Mouse (Mus musculus) adrenal gland, postnatal 14 days (tissue): ENCODE data around the gene Brd1. TPM values are rescaled to one million over a fixed set of nuclear protein-coding genes. Genes with fewer than 3 reads are reported as not detected.
"Not testable (repeated sequence)": the region's sequence is repeated elsewhere in the genome, so short reads cannot be mapped to it uniquely, and the experiment has no call there.

Experiments
- DNase-seq: peaks from one replicate; pipeline ENCODE4 v3.0.0; 2021; ENCODE audit warnings: mixed read lengths
- total RNA-seq: library from RNA; stranded (reverse); gene quantifications from 2 replicates; pipeline ENCODE4 v1.2.3, GENCODE M21; 2021

Gene Brd1
- total RNA-seq, 1 experiment from 2014 or later, result 51.4 TPM

DNA sequence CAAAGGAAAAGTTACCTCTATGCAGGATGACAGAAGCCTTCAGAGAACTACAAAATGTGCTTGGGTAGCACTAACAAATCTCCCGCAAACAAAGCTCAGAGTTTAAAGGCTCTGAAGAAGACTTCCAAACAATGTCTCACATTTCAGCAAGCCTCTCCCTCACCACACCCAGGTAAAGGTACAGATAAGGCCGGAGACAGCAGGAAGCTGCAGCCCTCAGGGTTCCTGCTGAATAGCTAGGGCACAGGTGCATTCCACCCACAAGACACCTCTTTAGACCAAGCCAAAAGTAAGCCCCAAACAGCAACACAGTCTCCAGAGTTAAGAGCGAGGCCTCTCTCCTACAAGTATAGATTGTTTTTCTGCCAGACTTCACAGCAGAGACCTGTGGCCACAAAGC is 3.3 kb downstream of the Brd1 start:
- DNase-seq, result no peak

DNA sequence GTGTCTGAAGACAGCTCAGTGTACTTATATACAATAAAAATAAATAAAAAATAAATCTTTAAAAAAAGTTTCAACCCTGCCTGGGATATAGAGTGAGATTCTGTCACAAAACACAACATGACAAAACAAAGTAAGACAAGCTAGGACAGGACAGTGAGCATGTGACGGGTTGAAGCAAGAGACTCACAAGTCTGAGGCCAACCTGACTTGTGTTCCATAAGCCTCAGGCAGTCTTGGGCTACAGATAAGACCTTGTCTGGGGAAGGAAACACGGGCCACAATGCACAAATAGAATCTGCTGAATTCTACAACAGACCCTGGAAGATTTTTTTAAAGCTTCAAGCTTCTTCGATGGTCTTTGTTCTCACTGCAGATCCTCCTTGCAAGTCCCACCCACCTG is 6.8 kb downstream of the Brd1 start:
- DNase-seq, result no peak

DNA sequence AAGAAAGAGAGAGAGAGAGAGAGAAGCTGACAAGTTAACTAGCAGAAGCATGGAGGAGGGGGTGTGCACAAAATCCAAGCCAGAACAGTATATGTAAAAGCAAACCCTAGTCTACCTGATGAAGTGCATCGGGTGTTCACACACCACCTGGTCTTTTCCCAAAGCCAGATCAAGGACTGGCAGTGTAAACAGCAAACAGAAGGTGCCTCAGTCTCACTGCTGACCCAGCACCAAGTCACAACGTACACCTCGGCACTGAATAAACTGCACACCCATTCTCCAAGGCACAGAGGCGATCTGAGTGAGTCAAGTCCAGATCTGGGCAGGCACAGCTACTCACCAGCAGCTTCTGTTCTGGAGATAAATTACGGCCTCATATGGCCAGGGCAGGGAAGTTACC is 9.0 kb downstream of the Brd1 start:
- DNase-seq, result no peak

DNA sequence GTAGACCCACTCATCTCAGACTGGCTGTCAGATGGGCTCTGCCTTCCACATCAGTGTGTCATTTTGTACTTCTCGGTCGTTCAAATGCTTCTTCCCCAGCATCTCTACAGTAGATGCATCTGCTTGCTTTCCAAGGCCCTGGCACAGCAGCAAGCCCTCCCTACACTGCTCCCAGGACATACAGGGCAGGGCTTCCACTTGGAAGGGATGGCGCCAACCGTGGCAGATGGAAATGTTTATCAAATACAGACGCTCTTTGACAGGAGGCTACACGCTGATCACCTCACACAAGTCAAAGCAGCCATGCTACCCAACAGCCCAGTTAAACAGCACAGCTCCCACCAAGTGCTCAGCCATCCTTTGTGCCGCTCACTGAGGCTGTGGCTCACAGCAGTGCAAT is 9.7 kb downstream of the Brd1 start:
- DNase-seq, result no peak

DNA sequence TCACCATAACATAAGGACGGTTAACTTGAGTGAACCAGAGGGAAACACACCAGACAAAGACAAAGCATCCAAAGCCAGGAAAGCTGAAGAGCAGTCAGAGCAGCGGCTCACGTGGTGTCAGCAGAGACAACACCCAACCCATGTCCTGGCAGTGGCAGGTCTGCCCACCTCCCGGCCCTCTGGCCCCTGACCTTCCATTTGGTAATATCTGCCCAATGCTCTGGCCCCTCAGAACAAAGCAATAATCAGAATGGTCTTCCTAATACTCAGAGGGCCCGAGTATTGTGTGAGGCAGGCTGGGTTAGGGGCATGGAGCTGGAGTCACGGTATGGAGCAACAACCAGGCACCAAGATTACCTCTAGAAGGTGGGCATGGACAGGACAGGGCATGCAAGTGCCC is 10.8 kb downstream of the Brd1 start:
- no peak for DNase-seq

DNA sequence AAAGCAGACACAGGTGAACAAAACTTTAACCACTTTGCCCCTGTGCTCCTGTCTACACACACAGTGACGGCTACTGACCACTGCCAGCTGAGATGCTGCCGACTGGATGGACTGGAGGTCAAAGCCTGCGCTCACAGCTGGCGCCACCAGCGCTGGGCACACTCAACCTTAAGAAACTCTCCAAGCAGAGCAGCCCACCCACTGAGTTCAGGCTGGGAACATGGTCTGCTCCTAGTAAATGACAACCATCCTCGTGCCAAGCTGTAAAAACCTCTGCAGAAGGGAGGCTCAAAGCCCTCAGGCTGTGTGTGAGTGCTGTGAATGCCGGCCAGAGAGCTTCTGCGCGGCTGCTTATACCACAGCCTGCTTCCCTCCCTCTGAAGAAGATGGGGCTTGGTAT is 16.8 kb downstream of the Brd1 start:
- DNase-seq, result no peak

DNA sequence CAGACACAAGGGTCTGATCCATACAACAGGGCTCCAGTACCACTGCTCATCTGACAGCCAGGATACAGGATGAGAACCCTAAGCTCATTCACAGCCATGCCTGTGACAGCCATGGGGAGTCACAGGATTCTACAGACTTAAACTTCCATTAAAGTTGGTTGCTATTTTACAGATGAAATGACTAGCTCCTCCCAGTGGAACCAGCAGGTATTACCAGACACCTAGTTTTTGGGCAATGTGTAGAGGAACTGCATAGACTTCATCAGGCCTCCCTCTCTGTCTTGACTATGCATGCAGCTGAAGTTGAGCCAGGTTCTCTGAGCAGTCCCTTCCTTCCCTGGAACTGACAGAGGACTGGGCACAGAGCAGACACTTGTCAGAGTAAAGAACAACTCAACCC is 17.7 kb downstream of the Brd1 start:
- DNase-seq, result peak; percentile 40

DNA sequence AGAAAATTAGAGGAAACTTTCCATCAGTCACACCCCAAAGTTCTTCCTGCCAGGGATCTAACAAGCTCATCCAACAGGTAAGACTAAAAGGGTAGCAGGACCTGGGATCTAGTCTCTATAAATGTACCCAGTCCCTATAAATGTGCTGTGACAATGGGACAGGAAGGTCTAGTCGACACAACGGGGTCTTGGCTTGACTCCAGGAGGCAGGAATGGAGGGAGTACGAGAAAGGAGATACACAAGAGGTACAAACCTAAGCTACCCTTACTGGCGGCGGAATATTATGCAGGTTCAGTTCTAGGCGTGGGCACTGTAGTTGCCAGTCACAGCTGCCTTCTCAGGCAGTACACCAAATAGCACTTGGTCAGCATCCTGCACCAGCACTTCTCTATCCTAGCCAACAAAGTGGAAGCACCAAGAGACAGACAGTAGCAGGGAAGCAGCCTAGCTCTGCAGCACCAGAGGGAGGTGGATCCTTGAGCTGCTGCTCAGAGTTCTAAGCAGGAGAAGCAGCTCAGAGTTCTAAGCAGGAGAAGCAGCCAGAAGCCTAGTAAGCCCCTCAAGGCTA is 19.9 kb downstream of the Brd1 start:
- DNase-seq, result no peak

DNA sequence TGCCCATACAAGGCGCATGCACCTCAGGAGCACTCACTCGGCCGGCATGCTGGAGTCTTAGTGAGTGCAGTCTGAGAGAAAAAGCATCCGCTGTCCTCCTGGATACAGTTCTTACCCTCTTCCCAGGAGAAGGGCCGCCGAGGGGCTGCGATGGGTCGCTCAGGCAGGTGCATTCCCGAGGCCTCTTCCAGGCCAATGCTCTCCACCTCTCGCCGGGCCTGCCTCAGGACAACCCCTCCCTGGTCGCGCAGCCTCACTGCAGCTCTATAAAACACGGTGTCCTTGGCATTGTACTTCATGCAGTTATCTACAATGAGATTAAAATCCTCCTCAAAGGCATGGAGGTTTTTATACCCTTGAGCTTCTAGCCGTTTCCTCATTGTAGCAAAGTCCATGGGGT is 21.5 kb downstream of the Brd1 start:
- peak; percentile 74 for DNase-seq

DNA sequence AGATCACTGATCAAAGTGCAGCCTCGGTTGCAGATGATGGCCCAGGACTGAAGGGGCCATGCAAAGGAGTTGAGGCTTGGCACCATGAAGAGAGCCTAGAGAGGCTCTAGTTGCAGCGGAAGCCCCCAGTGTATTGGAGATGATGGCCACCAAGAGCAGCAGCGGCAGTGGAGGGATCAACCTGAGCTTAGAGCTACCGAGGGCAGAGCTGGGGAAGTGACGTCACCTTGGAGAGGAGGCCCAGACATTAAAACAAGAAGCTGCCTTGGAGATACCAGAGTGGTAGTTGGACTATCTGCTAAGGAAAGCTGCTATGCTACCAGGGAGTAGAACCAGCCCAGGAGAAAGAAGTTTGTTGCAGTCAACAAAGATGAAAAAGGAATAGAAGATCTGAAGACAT is 24.2 kb downstream of the Brd1 start:
- DNase-seq, result no peak

DNA sequence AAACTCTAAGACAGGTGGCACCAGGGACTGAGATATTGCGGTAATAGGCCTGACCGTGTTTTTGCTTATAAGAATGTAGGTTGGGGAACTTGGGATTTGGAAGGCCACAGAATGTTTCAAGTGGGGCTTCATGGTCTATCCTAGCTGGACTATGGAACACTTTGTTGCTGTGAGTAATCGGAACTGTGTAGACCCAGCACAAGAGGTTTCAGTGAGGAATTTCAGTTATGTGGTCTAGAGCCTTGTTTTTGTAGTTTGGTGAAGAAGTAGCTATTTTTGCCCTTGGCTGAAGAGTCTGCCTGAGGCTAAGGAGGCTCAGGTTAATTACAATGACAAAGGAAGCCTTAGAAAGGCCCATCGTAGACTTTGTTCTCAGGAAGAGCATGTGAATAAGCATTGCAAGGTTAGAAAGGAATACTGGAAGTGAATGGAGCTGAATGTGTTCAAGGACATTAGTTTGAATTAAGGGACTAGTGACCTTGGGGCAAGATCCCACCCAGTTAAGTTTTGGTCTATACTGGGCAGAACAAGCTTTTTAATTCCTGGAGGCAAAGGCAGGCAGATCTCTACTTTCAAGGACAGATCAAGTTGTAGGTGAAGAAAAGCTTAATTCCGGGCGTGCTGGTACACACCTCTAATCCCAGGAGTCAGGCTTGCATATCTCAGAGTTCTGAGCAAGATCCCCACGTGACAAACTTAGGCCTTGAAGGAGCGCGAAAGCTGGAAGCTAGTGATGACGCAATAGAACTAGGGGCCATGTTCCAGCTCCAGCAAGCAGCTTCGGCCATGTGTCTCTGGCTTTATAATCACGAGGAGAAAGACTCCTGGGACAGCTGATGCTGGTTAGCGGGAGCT is 25.1 kb downstream of the Brd1 start:
- peak; percentile 49 for DNase-seq

DNA sequence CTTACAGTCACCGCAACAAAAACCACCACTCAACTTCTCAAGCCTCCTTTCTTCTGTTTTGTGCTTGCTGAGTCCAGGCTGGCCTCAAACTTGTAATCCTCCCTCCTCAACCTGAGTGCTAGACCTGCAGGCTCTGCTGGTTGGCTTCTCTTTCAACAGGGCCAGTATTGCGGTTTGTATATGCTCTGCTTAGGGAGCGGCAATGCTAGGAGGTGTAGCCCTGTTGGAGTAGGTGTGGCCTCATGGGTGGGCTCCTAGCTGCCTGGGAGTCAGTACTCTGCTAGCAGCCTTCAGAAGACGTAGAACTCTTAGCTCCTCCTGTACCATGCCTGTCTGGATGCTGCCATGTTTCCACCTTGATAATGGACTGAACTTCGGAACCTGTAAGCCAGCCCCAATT is 25.8 kb downstream of the Brd1 start:
- DNase-seq, result no peak

DNA sequence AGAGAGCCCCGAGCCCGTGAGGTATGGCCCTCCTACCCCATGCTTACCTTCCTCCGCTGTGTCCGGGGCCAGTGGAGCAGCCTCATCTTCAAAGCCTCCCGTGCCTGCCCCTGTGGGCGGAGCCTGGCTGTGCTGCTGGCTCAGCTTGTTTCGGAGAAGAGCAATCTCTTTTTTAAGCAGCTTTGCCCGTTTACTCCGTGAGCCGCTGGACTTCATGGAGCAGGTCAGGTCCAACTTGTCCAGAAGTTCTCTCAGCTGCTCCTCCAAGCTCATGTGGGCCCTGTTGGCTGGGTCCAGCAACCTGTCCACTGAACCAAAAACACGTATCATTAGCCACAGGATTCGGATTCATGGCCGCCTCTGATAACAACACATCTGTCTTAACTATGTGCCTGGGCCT is 27.0 kb downstream of the Brd1 start:
- DNase-seq, result not testable (repeated sequence)

DNA sequence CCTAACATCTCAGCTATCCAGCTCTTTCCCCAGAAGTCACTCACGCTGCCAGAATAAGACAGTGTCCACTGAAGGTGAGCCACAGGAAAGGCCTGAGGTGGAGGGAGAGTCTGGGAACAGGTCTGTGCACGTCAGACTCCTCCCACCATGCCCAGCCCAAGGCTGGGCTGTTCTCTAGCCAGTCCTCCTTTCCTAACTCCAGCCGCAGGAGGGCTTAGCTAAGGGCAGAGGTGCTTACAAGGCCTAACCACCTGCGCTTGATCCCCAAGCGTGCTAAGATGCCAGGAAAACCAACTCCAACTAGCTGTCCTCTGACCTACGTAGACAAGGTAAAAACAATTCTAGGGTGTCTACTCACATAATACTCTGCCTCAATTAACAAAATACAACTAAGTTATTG is 27.7 kb downstream of the Brd1 start:
- DNase-seq, result no peak

DNA sequence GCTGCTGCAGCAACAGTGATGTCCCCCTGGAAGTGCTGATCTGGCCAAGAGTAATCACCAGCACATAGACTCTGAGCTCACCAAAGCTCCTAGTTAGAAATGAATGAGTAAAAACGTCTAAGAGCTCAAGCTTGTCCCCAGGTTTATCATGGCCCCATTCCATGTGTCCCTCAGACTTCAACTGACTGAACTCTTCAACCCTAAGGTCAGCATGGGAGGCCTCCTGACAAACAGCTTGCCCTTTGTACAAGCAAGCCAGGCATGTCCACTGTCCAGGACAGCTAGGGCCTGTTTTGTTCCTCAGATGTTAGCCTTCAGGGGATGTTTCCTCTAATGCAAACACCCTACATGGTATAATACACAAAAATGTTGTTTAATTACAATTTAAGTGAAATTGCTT is 29.7 kb downstream of the Brd1 start:
- DNase-seq, result no peak

DNA sequence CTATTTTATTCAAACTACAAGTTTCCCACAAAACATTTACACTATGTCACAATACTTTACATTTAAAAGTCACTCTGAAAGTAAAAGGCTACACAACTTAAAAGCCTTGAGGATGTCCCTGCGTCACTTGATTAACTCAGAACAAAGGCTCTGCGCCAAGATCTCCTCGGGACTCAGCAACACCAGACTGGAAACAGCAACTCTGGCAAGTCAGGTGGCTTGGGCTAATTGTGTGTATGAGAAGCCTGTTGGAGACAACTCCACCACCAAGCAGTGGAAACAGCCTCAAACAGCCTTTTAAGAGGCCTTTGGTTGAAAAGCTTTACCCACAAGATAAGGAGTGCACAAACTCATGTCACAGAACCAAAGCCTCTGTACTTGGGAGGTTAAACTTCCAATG is 31.5 kb downstream of the Brd1 start:
- DNase-seq, result peak; percentile 76

DNA sequence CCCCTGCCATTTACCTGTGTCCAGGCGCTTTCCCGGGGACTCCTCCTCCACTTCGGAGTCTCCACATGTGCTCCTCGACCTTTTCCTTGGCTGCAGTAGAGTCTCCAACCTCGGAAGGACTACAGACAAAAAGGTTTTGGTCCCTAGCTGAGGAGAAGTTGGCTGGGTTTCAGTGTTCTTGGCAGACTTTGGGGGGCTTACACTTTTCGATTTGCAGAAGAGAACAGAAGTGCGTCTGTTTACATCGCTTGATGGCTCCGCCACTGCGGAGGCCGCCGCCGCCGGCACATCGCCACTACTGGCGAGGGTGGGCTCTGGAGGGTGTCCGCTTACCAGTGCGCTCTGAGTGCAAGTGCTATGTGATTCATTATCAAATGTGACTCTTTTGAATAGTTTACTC is 33.3 kb downstream of the Brd1 start:
- DNase-seq, result no peak

DNA sequence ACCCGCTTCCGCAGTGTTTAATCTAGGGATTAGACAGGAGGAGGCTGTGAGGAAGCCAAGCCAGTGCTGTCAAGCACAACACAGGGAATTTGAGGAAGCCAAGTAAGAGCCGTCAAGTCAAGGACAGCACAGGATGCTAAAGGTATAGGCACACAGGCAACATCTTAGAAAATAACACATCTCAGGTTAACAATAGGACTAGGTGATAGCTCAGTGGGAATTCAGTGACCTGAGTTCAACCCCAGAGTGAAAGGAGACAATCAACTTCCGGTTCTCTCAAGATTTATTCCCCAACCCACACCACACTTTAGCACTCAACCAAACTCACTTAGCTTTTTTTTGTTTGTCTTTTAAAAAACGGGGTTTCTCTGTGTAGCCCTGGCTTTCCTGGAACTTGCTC is 34.5 kb downstream of the Brd1 start:
- no peak for DNase-seq

DNA sequence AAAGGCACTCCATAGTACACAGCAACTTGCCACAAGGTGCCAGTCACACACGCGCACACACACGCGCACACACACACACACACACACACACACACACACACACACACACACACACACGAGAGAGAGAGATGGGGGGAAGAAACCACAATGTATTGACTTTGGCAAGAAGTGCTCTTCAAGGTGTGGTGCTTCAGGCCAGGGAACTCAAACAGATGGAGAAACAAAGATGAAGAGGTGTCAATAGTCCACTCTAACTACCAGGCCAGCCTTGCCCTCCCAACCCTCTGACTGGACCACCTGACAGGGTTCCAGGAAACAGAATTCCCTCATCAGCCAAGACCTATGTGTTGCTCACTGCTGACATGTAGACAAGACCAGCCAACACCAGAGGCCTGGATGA is 36.4 kb downstream of the Brd1 start:
- DNase-seq, result no peak

DNA sequence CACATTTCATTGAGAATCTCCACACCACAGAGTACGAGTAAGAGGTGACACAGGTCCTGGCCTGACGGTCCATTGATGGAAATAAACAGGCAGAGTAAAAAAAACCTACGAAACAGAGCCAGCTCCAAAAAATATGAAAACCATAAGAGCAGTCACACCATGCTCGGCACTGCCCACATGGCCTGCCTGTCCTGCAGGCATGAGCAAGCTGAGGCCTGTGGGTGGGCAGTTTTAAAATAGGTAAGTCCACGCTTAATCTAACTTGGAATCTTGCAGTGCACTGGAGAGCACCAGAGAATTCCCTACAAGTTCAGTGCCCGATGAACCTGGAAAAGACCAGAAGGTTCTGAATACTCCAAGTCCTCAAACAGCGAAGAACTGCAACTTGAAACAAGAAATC is 38.0 kb downstream of the Brd1 start:
- DNase-seq, result no peak

DNA sequence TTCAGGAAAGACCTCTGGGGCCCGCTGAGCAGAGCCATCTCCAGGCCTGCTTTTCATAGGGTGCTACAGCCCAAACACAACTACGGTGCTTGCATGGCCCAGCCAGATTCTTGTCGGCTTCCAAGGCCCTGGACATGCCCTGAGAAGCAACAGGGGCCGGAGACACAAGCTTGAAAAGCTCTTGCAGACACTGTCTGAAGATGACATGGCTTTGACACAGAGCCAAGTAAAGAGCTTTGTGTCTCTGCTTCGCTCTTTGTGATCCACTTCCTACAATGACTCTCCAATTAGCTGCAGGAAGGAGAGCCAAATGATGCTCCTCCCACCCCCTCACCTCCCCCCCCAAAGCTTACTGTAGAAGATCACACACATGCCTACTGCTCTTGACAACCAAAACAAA is 40.0 kb downstream of the Brd1 start:
- no peak for DNase-seq

DNA sequence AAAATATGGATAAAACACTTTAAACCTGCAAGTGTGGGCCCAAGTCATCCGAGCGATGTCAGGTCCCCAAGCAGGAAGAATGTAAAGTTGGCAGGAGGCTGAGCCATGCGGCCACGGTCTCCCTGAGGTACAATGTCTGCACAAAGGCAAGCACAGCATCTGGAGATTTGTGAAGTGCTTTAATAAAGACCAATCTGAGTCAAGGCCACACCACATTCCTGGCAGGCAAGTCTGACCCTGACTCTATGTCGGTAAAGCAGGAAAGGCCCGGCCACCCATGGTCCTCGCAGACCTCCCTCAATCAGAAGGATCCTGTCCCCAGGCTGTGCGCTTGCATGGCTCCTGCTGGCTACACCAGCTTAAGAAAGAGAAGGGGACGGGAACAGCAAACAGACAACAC is 41.3 kb downstream of the Brd1 start:
- DNase-seq, result peak; percentile 44

DNA sequence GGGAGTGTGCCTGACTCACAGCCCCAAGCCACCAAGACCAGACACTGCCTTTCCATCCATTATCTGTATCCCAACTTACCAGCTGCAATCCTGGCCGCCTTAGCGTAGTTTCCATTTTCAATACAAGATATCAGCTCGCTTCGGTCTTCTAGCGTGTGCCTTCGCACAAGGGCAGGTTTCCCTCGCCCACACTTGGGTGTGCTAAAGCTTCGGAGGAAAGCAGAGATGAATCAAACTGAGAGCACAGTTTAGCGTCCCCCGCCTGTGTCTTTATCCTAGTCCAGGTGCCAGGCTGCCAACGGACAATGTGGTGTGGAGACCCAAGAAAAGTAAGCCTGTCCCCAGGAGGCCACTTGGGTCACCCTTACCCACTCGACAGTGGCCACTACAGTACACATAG is 42.9 kb downstream of the Brd1 start:
- no peak for DNase-seq

DNA sequence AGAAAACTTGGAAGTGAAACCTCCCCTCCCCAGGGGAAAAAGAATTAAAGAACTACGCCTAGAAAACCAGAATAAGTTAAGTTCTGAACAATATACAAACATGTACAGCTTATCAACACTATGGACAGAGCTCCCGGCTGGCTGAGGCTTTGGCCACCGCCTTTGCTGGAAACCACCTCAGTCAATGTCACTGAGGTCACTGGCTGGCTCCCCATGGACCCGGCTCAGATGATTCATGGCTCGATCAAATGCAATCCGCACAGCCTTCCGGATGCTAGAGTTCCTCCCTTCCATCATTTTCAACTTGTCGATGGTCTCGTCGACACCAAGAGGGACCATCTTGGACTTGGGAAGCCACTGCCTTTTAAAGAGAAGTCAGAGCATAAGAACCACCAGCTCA is 45.9 kb downstream of the Brd1 start:
- DNase-seq, result peak; percentile 54
